Mouse (Mus musculus) hindbrain, embryonic 15.5 days (tissue): Measurements from ENCODE around the gene Pou5f1. TPM values are rescaled to one million over a fixed set of nuclear protein-coding genes. Genes with fewer than 3 reads are reported as not detected.

Experiments used
- ATAC-seq: fragments of 200-750 bp; cut with Nextera tagmentation; 2 replicates; pipeline ENCODE4 v1.8.0; 2017; ENCODE audit warnings: low read depth, moderate number of reproducible peaks, moderate TSS enrichment; ENCODE audit not compliant: low FRiP score
- H3K27ac ChIP-seq: fragments of 300-500 bp; sonication (generic); replicated peaks from 2 replicates; pipeline ENCODE4 v1.5.1; 2015; ENCODE audit warnings: mild to moderate bottlenecking, inconsistent platforms
- H3K27me3 ChIP-seq: fragments of 300-500 bp; sonication (generic); 2 replicates; pipeline ENCODE4 v1.6.1; 2015; ENCODE audit warnings: control low read depth, inconsistent platforms
- H3K36me3 ChIP-seq: fragments of 300-500 bp; sonication (generic); 2 replicates; pipeline ENCODE4 v1.6.1; 2015; ENCODE audit warnings: control low read depth, inconsistent platforms
- H3K4me1 ChIP-seq: fragments of 300-500 bp; sonication (generic); replicated peaks from 2 replicates; pipeline ENCODE4 v1.6.1; 2015; ENCODE audit warnings: control low read depth, inconsistent platforms
- H3K4me2 ChIP-seq: fragments of 300-500 bp; sonication (generic); 2 replicates; pipeline ENCODE4 v1.6.1; 2015; ENCODE audit warnings: moderate library complexity, mild to moderate bottlenecking, inconsistent platforms
- H3K4me3 ChIP-seq: fragments of 300-500 bp; sonication (generic); 2 replicates; pipeline ENCODE4 v1.5.1; 2015; ENCODE audit warnings: mild to moderate bottlenecking, inconsistent platforms
- H3K9ac ChIP-seq: fragments of 300-500 bp; sonication (generic); 2 replicates; pipeline ENCODE4 v1.6.1; 2015; ENCODE audit warnings: inconsistent platforms
- H3K9me3 ChIP-seq: fragments of 300-500 bp; sonication (generic); 2 replicates; pipeline ENCODE4 v1.6.1; 2016; ENCODE audit warnings: control low read depth, inconsistent platforms
- WGBS: fragments of 180-500 bp; shearing (Covaris S2); methylation state at CpG from one replicate; pipeline ENCODE4 v1.1.7; 2015; 5-methylcytosine and 5-hydroxymethylcytosine counted together
- polyA plus RNA-seq: library from polyadenylated mRNA; unstranded; fragments of >200 nt; fragmentation: Nextera tagmentation; extraction: Ambion mirVana; gene quantifications from 2 replicates; pipeline ENCODE4 v1.2.1, GENCODE M21; 2015

Gene Pou5f1
- polyA plus RNA-seq, 1 experiment from 2014 or later = not detected

DNA sequence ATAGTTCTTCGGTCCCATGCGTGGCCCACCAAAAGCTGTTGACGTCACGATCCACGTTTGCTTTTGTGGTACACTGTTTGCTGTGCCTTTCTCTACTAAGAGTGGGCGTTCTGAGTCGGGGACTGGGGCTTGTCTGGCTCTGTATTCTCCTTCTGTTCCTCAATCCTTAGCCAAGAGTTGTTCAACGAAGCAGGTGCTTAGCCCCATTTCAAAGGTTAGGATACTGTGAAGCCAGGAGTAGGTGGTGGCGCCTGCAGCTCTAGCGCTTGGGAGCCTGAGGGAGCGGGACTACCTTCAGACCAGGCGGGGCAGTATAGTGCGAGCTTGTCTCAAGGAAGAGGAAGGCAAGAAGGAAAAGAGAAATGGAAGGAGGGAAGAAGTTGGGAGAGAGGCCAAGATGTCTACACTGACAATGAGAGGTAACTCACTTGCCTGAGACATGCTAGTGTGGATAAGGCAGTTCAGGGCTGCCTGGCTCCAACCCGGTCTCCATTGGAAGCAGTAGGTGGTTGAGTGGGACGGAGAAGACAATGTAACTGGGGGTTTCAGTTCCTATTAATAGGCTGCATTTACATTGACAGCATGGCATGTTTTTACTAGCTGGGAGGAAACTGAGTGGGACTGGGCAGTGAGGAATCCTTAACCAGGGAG, 37.1 kb downstream of the Pou5f1 start:
- H3K9ac ChIP-seq = no peak overlapping the region
- H3K36me3 ChIP-seq = no peaks in the 10 kb centered on the region
- peaks cover 13% of the 10 kb centered on the region for H3K4me1 ChIP-seq
- no peak for ATAC-seq
- no peak overlapping the region for H3K4me3 ChIP-seq
- 71% methylated on average over 15 of the region's 15 CpGs for WGBS
- 0 out of 2 replicates have a peak overlapping the region, but pooled peaks have one; percentile 20 for H3K27ac ChIP-seq
- H3K27me3 ChIP-seq = no peaks in the 10 kb centered on the region
- peak overlapping the region; percentile 23 for H3K4me2 ChIP-seq
- no peaks in the 10 kb centered on the region for H3K9me3 ChIP-seq

- ATAC-seq = no peak
- no peaks in the 10 kb centered on the region for H3K36me3 ChIP-seq
- H3K9ac ChIP-seq = no peak overlapping the region
- peaks cover 13% of the 10 kb centered on the region for H3K4me1 ChIP-seq
- no peaks in the 10 kb centered on the region for H3K9me3 ChIP-seq
- 11% methylated on average over 14 of the region's 14 CpGs for WGBS
- H3K4me3 ChIP-seq = no peak overlapping the region
- H3K27me3 ChIP-seq = no peaks in the 10 kb centered on the region
- H3K4me2 ChIP-seq = peak overlapping the region; percentile 23
- 0 out of 2 replicates have a peak overlapping the region, but pooled peaks have one; percentile 20 for H3K27ac ChIP-seq
Observed at GRCm38 (mm10) chr17:35543412-35543861, 37.6 kb downstream of the Pou5f1 start.

DNA sequence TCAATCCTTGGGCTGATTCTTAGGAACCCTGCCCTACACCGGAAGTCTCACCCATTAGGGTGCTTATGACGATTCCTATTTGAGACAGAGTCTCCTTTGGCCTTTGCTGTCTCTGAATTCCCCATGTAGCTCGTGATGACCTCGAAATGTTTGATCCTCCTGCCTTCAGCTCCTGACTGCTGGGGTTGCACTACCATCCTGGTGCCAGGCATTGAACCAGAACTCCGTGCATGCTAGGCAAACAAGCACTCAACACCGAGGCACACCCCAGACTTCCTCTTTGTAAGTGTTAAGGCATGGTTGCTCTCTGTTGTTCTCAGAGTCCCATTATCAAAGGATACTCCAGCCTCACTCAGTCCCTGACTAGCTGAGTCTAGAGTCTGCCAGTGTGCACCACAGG, 38.2 kb downstream of the Pou5f1 start:
- no peak overlapping the region for H3K27ac ChIP-seq
- no peaks in the 10 kb centered on the region for H3K36me3 ChIP-seq

GRCm38 (mm10) chr17:35544680-35545079, 38.9 kb downstream of the Pou5f1 start:
- Histone ChIP-seq H3K9me3 (no peaks in the 10 kb centered on the region), H3K4me1 (peaks cover 18% of the 10 kb centered on the region), H3K4me3 (no peak overlapping the region), H3K4me2 (no peak overlapping the region), H3K27me3 (no peaks in the 10 kb centered on the region), H3K36me3 (no peaks in the 10 kb centered on the region), H3K9ac (no peak overlapping the region), H3K27ac (no peak overlapping the region)
- ATAC-seq = peak; percentile 11; the same call in 1 of the 2 replicates
- WGBS = 31% methylated on average over 6 of the region's 6 CpGs

More for the DNA sequence above, 38.2 kb downstream of the Pou5f1 start:
- Histone ChIP-seq H3K4me2 (no peak overlapping the region), H3K4me1 (peaks cover 13% of the 10 kb centered on the region), H3K9me3 (no peaks in the 10 kb centered on the region), H3K4me3 (no peak overlapping the region), H3K27me3 (no peaks in the 10 kb centered on the region), H3K9ac (no peak overlapping the region)
- ATAC-seq = no peak
- 73% methylated on average over 6 of the region's 6 CpGs for WGBS

DNA sequence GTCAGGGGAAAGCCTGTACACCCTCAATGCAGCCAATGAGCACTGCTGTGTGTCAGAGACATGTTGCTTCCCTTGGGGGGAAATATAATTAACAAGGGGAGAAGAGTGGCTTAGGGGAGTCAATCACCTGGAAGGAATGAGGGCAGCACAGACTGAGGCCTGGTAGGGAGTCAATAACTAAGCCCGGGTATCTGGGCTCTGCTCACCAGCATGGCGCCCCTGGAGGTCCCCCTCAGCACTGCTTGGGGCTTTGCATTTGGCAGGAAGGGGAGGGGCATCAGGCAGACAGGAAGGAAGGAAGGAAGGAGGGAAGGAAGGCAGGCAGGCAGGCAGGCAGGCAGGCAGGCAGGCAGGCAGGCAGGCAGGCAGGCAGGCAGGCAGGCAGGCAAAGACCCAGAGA, 41.6 kb downstream of the Pou5f1 start:
- Histone ChIP-seq H3K27me3 (no peaks in the 10 kb centered on the region), H3K9me3 (no peaks in the 10 kb centered on the region), H3K4me1 (peaks cover 20% of the 10 kb centered on the region), H3K4me2 (no peak overlapping the region), H3K27ac (no peak overlapping the region), H3K36me3 (no peaks in the 10 kb centered on the region), H3K4me3 (no peak overlapping the region), H3K9ac (no peak overlapping the region)
- 45% methylated on average over 2 of the region's 2 CpGs for WGBS
- ATAC-seq = no peak

DNA sequence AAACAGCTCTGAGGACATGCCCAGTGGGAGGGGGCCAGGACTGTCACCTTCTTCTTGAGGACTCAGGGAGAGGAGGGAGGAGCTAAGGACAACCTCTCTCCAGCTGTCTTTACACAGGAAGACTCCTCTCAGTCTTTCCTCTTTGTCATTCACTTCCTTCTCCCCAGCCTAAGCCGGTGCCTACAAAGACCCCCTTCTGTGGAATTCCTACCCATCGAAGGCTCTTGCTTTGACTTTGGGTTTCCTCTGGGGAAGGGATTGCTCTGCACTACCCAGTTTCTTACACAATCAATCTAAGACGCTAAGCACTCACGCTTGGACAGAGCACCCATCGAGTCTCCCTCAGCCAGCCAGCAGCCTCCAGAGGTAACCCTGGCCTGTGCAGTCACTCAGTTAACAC, 42.8 kb downstream of the Pou5f1 start:
- Histone ChIP-seq H3K27ac (no peak overlapping the region), H3K4me1 (peaks cover 11% of the 10 kb centered on the region), H3K27me3 (no peaks in the 10 kb centered on the region), H3K9me3 (no peaks in the 10 kb centered on the region), H3K36me3 (no peaks in the 10 kb centered on the region), H3K4me3 (no peak overlapping the region), H3K9ac (no peak overlapping the region), H3K4me2 (no peak overlapping the region)
- 17% methylated on average over 5 of the region's 5 CpGs for WGBS
- no peak for ATAC-seq

GRCm38 (mm10) chr17:35549437-35550142, 43.8 kb downstream of the Pou5f1 start:
- Histone ChIP-seq H3K4me1 (0 out of 2 replicates have a peak, but pooled peaks cover 7% of the 10 kb centered on the region), H3K27ac (0 out of 2 replicates have a peak overlapping the region, but pooled peaks have one; percentile 38), H3K4me3 (no peak overlapping the region), H3K4me2 (no peak overlapping the region), H3K27me3 (no peaks in the 10 kb centered on the region), H3K36me3 (no peaks in the 10 kb centered on the region), H3K9me3 (no peaks in the 10 kb centered on the region), H3K9ac (no peak overlapping the region)
- ATAC-seq = no peak
- 49% methylated on average over 15 of the region's 15 CpGs for WGBS

DNA sequence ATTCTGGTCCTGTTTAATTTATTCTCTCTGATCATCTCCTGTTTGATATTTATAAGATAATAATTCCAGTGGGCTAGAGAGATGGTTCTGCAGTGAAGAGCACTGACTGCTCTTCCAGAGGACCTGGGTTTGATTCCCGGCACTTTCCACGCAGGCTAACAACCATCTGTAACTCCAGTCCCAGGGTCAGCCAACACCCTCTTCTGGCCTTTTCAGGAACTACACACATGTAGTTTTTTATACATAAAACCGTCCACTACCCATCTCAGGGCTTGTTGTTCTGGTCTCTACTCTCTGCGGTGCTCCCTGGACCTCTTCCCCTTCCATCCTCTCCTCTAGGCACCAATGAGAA, 44.3 kb downstream of the Pou5f1 start:
- no peaks in the 10 kb centered on the region for H3K9me3 ChIP-seq
- H3K4me2 ChIP-seq = no peak overlapping the region
- WGBS = 96% methylated on average over 4 of the region's 4 CpGs
- no peak for ATAC-seq
- H3K4me3 ChIP-seq = no peak overlapping the region
- no peak overlapping the region for H3K9ac ChIP-seq
- H3K4me1 ChIP-seq = 0 out of 2 replicates have a peak, but pooled peaks cover 7% of the 10 kb centered on the region
- H3K27me3 ChIP-seq = no peaks in the 10 kb centered on the region
- H3K27ac ChIP-seq = 0 out of 2 replicates have a peak overlapping the region, but pooled peaks have one; percentile 38
- no peaks in the 10 kb centered on the region for H3K36me3 ChIP-seq

DNA sequence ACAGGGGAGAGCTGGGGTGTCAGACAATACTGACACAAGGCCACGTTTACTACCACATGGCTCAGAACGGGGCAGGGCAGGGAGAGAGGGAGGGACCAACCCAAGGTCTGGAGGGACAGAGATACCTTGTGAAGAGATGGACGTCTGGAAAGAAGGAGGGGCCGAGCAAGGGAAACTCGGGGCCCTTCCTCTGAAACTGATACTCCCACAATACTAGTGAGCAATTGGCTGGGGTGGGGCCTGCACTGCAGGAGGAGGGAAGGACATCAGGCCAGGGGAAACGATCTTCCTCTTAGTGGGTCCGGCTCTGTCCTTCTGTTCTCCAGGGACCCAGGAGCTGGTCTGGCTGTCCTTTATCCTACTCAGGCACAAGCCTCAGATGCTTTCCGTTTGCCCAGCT, 45.1 kb downstream of the Pou5f1 start:
- H3K4me1 ChIP-seq = 0 out of 2 replicates have a peak, but pooled peaks cover 7% of the 10 kb centered on the region
- H3K9ac ChIP-seq = no peak overlapping the region
- WGBS = 69% methylated on average over 8 of the region's 8 CpGs
- H3K36me3 ChIP-seq = no peaks in the 10 kb centered on the region
- no peak overlapping the region for H3K27ac ChIP-seq
- no peak overlapping the region for H3K4me2 ChIP-seq
- no peaks in the 10 kb centered on the region for H3K9me3 ChIP-seq
- no peaks in the 10 kb centered on the region for H3K27me3 ChIP-seq
- no peak overlapping the region for H3K4me3 ChIP-seq
- ATAC-seq = no peak

GRCm38 (mm10) chr17:35551881-35552414, 46.1 kb downstream of the Pou5f1 start, which contains the start of gene Cdsn:
Gene Cdsn, plus strand, starts transcription at chr17:35552128.
- Histone ChIP-seq H3K4me1 (0 out of 2 replicates have a peak, but pooled peaks cover 7% of the 10 kb centered on the region), H3K4me2 (no peak within 1 kb of the TSS), H3K4me3 (no peak within 1 kb of the TSS), H3K9me3 (no peaks in the 10 kb centered on the region), H3K27me3 (no peaks in the 10 kb centered on the region), H3K9ac (no peak within 1 kb of the TSS), H3K27ac (no peak within 1 kb of the TSS), H3K36me3 (no peaks in the 10 kb centered on the region)
- 70% methylated on average over 10 of the region's 10 CpGs for WGBS
- no peak for ATAC-seq

DNA sequence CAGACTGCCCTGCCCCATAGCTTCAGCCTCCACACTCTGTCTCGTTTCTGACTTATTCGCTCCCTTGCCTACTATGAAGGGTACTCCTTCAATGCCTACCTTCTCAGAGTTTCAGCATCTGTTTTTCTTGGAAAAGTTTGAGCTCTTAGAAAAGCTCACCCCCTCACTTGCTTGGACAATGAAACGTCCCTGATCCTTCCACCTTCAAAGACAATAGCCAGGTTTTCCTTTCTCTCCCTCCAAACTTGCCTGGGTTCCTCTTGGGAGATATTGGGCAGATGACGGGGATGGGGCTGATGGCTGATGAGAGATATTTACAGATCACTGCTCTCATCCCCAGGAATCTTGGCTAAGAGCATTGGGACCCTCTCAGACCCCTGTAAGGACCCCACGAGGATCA, 48.5 kb downstream of the Pou5f1 start:
- Histone ChIP-seq H3K36me3 (no peaks in the 10 kb centered on the region), H3K9ac (no peak overlapping the region), H3K9me3 (no peaks in the 10 kb centered on the region), H3K4me2 (no peak overlapping the region), H3K4me1 (0 out of 2 replicates have a peak, but pooled peaks cover 5% of the 10 kb centered on the region), H3K27me3 (no peaks in the 10 kb centered on the region), H3K4me3 (no peak overlapping the region), H3K27ac (no peak overlapping the region)
- WGBS = 92% methylated on average over 5 of the region's 5 CpGs
- ATAC-seq = no peak

GRCm38 (mm10) chr17:35554761-35555397, 49.1 kb downstream of the Pou5f1 start:
- Histone ChIP-seq H3K4me2 (no peak overlapping the region), H3K9me3 (no peaks in the 10 kb centered on the region), H3K9ac (no peak overlapping the region), H3K27me3 (no peaks in the 10 kb centered on the region), H3K27ac (no peak overlapping the region), H3K4me3 (no peak overlapping the region), H3K4me1 (no peaks in the 10 kb centered on the region), H3K36me3 (no peaks in the 10 kb centered on the region)
- WGBS = 92% methylated on average over 18 of the region's 18 CpGs
- ATAC-seq = no peak
